Comparison of ENCODE assay signal across 15 mouse cellular contexts in the genomic region with DNA sequence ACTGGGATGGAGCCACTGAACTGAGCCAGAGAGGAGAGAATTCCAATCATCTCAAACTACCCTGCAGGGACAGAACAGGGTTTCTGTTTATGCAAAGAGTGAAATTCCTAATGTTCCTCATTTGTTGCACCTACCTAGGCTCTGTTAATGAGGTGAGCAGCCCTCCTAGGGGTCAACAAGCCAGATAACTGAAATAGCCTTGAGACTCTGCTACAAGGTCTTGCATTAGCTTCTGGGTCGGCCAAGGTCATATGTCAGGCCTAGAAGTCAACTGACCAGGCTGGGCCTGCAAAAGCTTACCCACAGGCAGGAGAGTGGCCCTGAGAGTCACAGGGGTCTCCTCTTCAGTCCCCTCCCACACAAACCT.
DNase-seq lines count a peak whose midpoint lies in the region; ATAC-seq and TF ChIP-seq lines count a peak whose summit lies in the region.
"Had no signal": no experiment of that assay in that cellular context is flagged by ENCODE, and none has a peak within 500 bp of the region (broad histone marks: within the 10 kb centered on the region; RNA-seq: fewer than 3 reads in every experiment).

No protein-coding gene starts in this region.

- H3K27me3 ChIP-seq in E14TG2a.4 (ENCODE audit: insufficient read depth, low read length) = no peaks in the 10 kb centered on the region
- H3K27me3 ChIP-seq in forebrain, embryonic 14.5 days (replicated peaks; ENCODE audit: control insufficient read depth, insufficient read depth, low read length) = no peaks in the 10 kb centered on the region
- peaks cover 21% of the 10 kb centered on the region for H3K27me3 ChIP-seq in midbrain, embryonic 12.5 days
- peaks cover 32% of the 10 kb centered on the region for H3K27me3 ChIP-seq in heart, embryonic 11.5 days (ENCODE audit: control insufficient read depth, insufficient read depth, low read length)

- peak overlapping the region; percentile 100 for H3K27ac ChIP-seq in forebrain, embryonic 14.5 days (ENCODE audit: low read depth, low read length)
- peak overlapping the region; percentile 99 for H3K27ac ChIP-seq in midbrain, embryonic 12.5 days (replicated peaks)
- no peak overlapping the region for H3K27ac ChIP-seq in heart, embryonic 11.5 days (ENCODE audit: low read depth, low read length)
- H3K27ac ChIP-seq: liver, embryonic 13.5 days; stomach, embryonic 15.5 days had no signal

- peak; percentile 35 to 45 for DNase-seq in frontal cortex, postnatal 14 days (ENCODE audit: low spot score in 2 of 2)
- DNase-seq in forebrain, embryonic 14.5 days (ENCODE audit: low spot score) = no peak
- no peak for DNase-seq in spleen, adult 18-20 months
- no peak for DNase-seq in heart, postnatal 25 days (ENCODE audit: low spot score)
- DNase-seq: adrenal gland, adult 8-10 months; heart, postnatal 10 days; kidney, adult 8-10 months; liver, embryonic 13.5 days; lung, postnatal 14 days had no signal

- H3K9me3 ChIP-seq in E14TG2a.4 (ENCODE audit: low read length) = peaks cover 4% of the 10 kb centered on the region; the same call in 1 of the 2 replicates
- H3K9me3 ChIP-seq in forebrain, embryonic 14.5 days (replicated peaks; ENCODE audit: control insufficient read depth, low read length) = no peaks in the 10 kb centered on the region
- H3K9me3 ChIP-seq in midbrain, embryonic 12.5 days = no peaks in the 10 kb centered on the region
- no peaks in the 10 kb centered on the region for H3K9me3 ChIP-seq in heart, embryonic 11.5 days (replicated peaks; ENCODE audit: control insufficient read depth, low read length)
- H3K9me3 ChIP-seq: liver, embryonic 13.5 days; stomach, embryonic 15.5 days had no signal

- peaks cover 90% of the 10 kb centered on the region for H3K4me1 ChIP-seq in E14TG2a.4 (replicated peaks; ENCODE audit: low read depth, low read length)
- peaks cover 36% of the 10 kb centered on the region for H3K4me1 ChIP-seq in forebrain, embryonic 14.5 days (ENCODE audit: control insufficient read depth, insufficient read depth, low read length)
- H3K4me1 ChIP-seq in midbrain, embryonic 12.5 days = peaks cover 62% of the 10 kb centered on the region
- H3K4me1 ChIP-seq in heart, embryonic 11.5 days (ENCODE audit: control insufficient read depth, insufficient read depth, low read length) = peaks cover 5% of the 10 kb centered on the region
- H3K4me1 ChIP-seq: liver, embryonic 13.5 days had no signal

- H3K4me3 ChIP-seq in E14TG2a.4 (replicated peaks; ENCODE audit: low read length) = peak overlapping the region; percentile 86
- H3K4me3 ChIP-seq in forebrain, embryonic 14.5 days (ENCODE audit: low read depth, low read length) = no peak overlapping the region
- H3K4me3 ChIP-seq in midbrain, embryonic 12.5 days = no peak overlapping the region
- no peak overlapping the region for H3K4me3 ChIP-seq in heart, embryonic 11.5 days (ENCODE audit: low read depth, low read length)
- H3K4me3 ChIP-seq: liver, embryonic 13.5 days; myocyte; stomach, embryonic 15.5 days had no signal

- intact Hi-C loops in heart, postnatal 25 days (cut with DNase I) = no loop called here

- WGBS in forebrain, embryonic 14.5 days = 54% methylated on average over 1 of the region's 1 CpGs
- 52% methylated on average over 1 of the region's 1 CpGs for WGBS in midbrain, embryonic 12.5 days
- WGBS in heart, embryonic 11.5 days (ENCODE audit: insufficient replicate concordance) = 30% methylated on average over 1 of the region's 1 CpGs

- H3K9ac ChIP-seq in forebrain, embryonic 14.5 days (ENCODE audit: low read length) = peak overlapping the region; percentile 99; the same call in 1 of the 2 replicates
- no peak overlapping the region for H3K9ac ChIP-seq in midbrain, embryonic 12.5 days (replicated peaks)
- H3K9ac ChIP-seq in heart, embryonic 11.5 days (ENCODE audit: low read depth, low read length) = no peak overlapping the region
- H3K9ac ChIP-seq: liver, embryonic 13.5 days; stomach, embryonic 15.5 days had no signal

- peak overlapping the region; percentile 96; the same call in 1 of the 2 replicates for H3K4me2 ChIP-seq in forebrain, embryonic 14.5 days (ENCODE audit: low read length)
- H3K4me2 ChIP-seq in midbrain, embryonic 12.5 days (replicated peaks) = 0 out of 2 replicates have a peak overlapping the region, but pooled peaks have one; percentile 70
- H3K4me2 ChIP-seq in heart, embryonic 11.5 days = no peak overlapping the region
- H3K4me2 ChIP-seq: liver, embryonic 13.5 days; stomach, embryonic 15.5 days had no signal

- ATAC-seq in frontal cortex, adult (ENCODE audit: low TSS enrichment) = no peak
- no peak for ATAC-seq in forebrain, embryonic 14.5 days
- ATAC-seq in midbrain, embryonic 12.5 days (ENCODE audit: low FRiP score, low read depth) = no peak; the same call in 1 of the 2 replicates
- ATAC-seq in heart, embryonic 11.5 days (replicated peaks; ENCODE audit: insufficient number of reproducible peaks, low FRiP score, low TSS enrichment) = no peak

- no peak for TF ChIP-seq CTCF in E14TG2a.4 (conservative IDR thresholded peaks at IDR 0.05; ENCODE audit: low read length)

- H3K36me3 ChIP-seq in E14TG2a.4 (ENCODE audit: insufficient read depth, low read length) = peaks cover 26% of the 10 kb centered on the region
- H3K36me3 ChIP-seq in forebrain, embryonic 14.5 days (ENCODE audit: control insufficient read depth, insufficient read depth, low read length) = peaks cover 34% of the 10 kb centered on the region
- H3K36me3 ChIP-seq in midbrain, embryonic 12.5 days = peaks cover 13% of the 10 kb centered on the region; the same call in 1 of the 2 replicates
- H3K36me3 ChIP-seq in heart, embryonic 11.5 days (ENCODE audit: control insufficient read depth, insufficient read depth, low read length) = no peaks in the 10 kb centered on the region
- H3K36me3 ChIP-seq: liver, embryonic 13.5 days; stomach, embryonic 15.5 days had no signal

Comparison
In these comparisons a context has a peak if more than half of its experiments do, and no peak if none do; other contexts are left out.
1. DNase-seq: peak in frontal cortex, postnatal 14 days (2 of 2); none in forebrain, embryonic 14.5 days (single experiment), spleen, adult 18-20 months (0 of 2) and heart, postnatal 25 days (single experiment).